Mouse (Mus musculus) ES-Bruce4 (cell line): ENCODE data around the gene Ugt1a6b.

Source experiments
- CTCF ChIP-seq: IDR thresholded peaks from one replicate; pipeline ENCODE4 v1.8.1; 2011; ENCODE audit warnings: low read depth, low read length
- EP300 ChIP-seq: IDR thresholded peaks from 2 replicates; pipeline ENCODE4 v1.6.1; 2011; ENCODE audit warnings: low read depth, low read length; ENCODE audit not compliant: insufficient read depth
- POLR2A ChIP-seq: IDR thresholded peaks from one replicate; pipeline ENCODE4 v1.8.1; 2011; ENCODE audit warnings: low read length; ENCODE audit not compliant: insufficient read depth

DNA sequence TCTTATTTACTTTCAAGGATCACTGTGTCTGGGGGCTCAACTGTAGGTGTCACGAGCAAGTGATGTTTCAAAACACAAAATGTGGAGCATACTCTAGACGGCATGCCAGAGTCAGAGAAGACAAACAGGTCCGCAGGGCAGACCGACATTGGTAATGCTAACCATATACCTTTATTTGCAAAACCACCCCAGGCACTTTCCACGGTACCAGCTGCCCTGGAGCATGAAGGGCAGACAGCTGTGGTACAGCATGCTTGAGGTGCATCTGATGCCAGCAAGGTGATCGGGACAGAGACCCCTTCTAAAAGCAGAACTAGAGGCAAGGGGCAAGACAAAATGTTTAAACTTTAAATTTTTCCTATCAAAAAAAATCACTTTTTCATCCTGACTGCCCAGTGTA is 159.9 kb downstream of the Ugt1a6b start:
- TF ChIP-seq EP300 (no peak), POLR2A (no peak), CTCF (no peak)
